Mouse (Mus musculus): ENCODE data around the gene Selenom.

The Selenom gene

GRCm38 (mm10) chr11:3529476-3530252 is 15.2 kb downstream of the Selenom start:
- in situ Hi-C loops (cut with MboI, MseI) = loop anchor here (5.0 kb wide), 1 partner anchor 258 kb away; no protein-coding TSS in a partner anchor

DNA sequence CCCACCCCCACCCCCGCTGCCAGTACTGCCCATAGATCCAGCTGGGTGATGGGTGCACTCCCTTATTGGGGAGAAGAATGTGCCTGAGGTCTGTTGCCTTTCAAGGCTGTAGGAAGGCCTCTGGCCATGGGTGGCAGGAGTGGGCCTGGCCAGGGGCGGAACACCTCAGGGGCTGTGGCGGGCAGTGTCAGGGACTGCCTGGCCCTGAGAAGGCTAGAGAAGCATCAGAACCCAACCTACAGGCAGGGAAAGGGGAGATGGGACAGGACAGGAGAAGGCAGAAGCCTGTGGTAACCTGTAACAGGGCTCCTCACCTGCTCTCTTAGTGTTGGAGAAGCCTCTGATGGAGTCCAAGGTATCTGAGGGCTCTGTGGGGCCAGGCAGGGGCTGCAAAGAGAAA is 16.2 kb downstream of the Selenom start:
- in situ Hi-C loops (cut with MboI, MseI) = loop anchor here (5.0 kb wide), 1 partner anchor 257 kb away; no protein-coding TSS in a partner anchor

GRCm38 (mm10) chr11:3531634-3532033 is 17.1 kb downstream of the Selenom start:
- in situ Hi-C loops (cut with MboI, MseI) = loop anchor here (5.0 kb wide), 1 partner anchor 256 kb away; no protein-coding TSS in a partner anchor

GRCm38 (mm10) chr11:3532101-3532931 is 17.8 kb downstream of the Selenom start:
- in situ Hi-C loops (cut with MboI, MseI) = loop anchor here (5.0 kb wide), 1 partner anchor 255 kb away; no protein-coding TSS in a partner anchor

GRCm38 (mm10) chr11:3533406-3533932 is 19.0 kb downstream of the Selenom start:
- in situ Hi-C loops (cut with MboI, MseI) = loop anchor here (5.0 kb wide), 1 partner anchor 254 kb away; no protein-coding TSS in a partner anchor

GRCm38 (mm10) chr11:3534956-3535355 is 20.5 kb downstream of the Selenom start:
- in situ Hi-C loops (cut with MboI, MseI) = loop anchor here (5.0 kb wide), 1 partner anchor 252 kb away; no protein-coding TSS in a partner anchor

GRCm38 (mm10) chr11:3535406-3535986 is 21.0 kb downstream of the Selenom start:
- in situ Hi-C loops (cut with MboI, MseI) = no loop called here

DNA sequence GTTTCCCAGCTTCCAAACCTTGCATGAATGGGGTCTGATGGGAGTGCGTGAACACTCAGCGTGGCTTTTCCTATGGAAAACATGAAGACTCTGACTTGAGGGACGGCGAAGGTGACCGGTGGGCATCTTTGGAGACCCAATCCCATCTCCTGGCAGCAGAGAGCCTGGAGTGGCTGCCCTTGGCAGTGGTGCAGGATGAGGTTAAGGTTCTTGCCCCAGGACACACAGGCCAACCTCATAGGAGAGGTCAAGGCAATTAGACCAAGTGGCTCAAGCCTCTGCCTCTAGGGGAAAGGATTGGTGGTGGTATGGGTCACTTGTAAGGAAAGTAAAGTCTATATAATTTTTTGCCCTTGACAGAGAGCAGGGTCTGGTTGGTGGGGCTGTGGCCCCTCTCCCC is 21.6 kb downstream of the Selenom start:
- in situ Hi-C loops (cut with MboI, MseI) = no loop called here

DNA sequence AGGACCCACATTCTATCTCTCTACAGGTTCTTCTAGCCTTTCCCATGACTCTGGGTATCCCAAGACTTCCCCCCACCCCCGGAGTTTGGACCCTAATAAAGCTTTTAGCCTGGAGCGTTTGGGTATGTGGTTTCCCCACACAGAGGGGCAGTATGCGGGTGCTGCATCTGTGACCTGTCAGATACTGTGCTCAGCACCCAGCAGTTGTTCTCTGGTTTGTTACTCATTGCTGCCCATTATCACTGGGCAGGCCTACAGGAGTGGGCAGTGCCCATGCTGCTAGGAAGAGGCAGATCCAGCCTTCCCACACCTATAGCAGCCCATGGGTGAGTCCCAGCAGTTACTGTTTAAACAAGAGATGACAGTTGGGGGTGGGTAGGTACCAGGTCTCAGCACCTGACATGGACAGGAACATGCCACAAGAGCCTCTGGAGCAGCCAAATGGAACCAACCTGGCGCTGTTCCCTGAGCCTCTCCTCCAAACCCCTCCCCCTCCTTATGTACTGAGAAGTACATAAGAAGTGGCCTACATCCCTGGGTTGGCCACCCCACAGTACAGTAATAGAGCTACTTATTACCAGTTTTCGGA is 22.4 kb downstream of the Selenom start:
- in situ Hi-C loops (cut with MboI, MseI) = no loop called here

- in situ Hi-C loops (cut with MboI, MseI) = no loop called here
Measured at GRCm38 (mm10) chr11:3537711-3538110, 23.2 kb downstream of the Selenom start.

DNA sequence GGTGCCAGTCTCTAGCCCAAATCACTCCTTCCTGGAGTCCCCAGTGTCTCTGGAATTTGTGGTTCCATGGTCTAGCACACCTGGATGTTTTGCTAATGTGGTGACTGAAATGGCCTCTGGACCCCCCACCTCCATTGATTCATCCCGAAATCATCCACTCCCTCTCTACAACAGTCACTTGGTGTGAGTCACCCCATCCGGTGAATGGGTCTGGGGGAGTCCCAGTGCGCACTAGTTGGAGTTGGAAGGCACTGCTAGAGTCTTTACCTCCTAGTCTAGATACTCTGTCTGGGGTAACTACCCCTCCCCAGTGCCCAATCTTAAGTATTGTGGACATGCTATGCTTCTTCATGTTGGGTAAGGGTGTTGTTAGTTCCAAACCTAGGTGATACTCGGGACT is 23.9 kb downstream of the Selenom start:
- in situ Hi-C loops (cut with MboI, MseI) = no loop called here

DNA sequence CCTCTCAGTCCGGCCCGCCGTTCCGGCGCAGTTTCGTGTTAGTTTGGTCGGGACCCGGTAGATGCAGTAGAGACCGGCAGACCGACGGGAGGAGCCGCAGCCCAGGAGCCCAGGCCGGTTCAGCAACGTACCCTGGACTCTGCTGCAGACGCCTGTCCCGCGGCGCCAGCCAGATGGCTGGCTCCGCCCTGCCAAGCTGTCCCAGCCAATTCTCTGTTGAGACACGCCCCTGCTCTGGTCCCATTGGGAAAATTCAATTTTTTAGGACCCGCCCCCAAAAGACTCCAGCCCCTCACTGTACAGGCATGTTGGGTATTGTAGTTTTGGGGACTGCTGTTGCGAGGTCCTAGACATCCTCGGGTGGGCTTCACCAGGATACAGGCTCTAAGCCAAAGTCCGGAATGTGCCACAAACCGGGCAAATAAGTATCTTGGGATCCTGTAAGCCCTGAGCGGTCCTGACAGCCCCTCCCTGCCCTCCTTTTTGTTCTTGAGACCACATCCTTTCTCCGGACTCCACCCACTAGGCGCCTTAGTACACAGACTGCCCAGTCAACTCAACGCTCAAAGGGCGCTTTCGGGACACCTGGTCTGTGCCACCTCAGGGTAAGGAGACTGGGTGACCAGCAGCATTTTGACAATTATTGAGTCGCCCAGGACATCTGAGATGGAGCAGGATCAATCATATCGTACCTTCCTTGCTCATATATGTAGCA is 24.8 kb downstream of the Selenom start:
- in situ Hi-C loops (cut with MboI, MseI) = no loop called here

DNA sequence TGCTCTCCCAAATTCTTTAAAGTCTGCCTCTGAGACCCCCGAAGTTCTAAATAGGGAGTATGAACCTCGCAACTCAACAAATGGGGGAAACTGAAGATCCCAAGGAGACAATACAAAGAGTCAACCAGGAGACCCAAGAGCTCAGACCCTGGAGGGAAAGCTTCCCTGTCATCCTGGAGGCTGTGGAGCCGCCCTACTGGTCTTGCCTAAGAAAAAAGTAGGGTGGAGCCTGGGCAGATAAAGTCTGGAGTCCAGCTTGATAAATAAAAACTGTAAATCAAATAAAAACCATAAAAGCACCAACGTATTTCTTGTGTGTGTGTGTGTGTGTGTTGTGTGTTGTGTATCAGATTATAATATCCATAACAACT is 25.3 kb downstream of the Selenom start:
- in situ Hi-C loops (cut with MboI, MseI) = no loop called here

DNA sequence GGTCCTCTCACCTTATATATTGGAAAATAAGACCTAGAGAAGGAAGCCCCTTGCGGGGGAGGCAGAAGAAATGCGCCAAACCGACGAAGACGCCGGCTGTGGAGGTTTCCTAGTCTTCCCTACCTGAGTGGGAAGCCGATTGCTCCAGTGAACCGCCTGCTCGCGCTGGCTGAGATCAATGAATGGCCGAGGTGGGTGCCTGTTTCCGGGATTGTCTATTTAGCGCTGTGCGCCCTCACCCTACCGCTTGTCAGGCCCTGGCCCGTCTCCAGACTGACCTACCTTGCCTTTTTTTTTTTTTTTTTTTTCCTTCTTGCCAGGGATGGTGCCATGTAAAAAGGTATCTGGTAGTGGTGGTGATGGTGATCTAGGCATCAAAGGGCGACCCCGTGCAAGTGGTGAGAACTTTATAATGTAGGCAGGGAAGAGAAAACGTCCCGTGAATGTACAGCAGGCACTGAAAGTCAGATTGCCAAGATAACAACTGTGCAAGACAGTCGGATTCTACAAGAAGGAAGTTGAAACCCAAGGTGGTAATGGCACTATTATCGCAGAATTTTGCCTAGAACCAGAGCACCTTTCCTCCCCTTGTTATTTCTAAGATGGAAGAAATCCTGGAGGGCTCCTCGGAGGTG is 26.1 kb downstream of the Selenom start, which contains the start of gene Smtn:
TSS of gene Smtn (minus strand) at position 162 of the 635 bp plus-strand sequence.
- in situ Hi-C loops (cut with MboI, MseI) = no loop called here

DNA sequence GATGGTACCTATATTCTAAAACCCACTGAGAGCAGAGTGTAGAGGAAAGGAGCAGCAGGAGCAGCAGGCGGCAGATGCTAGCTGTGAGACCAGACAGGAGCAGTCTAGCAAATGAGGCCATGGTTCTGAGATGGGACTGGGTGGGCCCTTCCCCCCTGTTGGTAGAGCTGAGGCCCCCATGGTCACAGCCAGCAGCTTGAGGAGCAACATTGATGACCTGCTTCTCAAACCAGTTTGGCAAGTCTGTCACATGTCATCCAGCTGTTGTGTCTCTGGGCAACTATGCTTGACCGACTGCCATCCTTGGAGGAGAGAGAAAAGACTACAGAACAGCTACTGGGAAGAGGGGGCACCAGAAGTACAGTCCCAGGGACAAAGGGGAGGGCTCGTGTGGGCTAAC is 27.4 kb downstream of the Selenom start:
- in situ Hi-C loops (cut with MboI, MseI) = no loop called here

GRCm38 (mm10) chr11:3543001-3543400 is 28.5 kb downstream of the Selenom start:
- in situ Hi-C loops (cut with MboI, MseI) = no loop called here

GRCm38 (mm10) chr11:3544409-3544808 is 29.9 kb downstream of the Selenom start:
- in situ Hi-C loops (cut with MboI, MseI) = no loop called here

DNA sequence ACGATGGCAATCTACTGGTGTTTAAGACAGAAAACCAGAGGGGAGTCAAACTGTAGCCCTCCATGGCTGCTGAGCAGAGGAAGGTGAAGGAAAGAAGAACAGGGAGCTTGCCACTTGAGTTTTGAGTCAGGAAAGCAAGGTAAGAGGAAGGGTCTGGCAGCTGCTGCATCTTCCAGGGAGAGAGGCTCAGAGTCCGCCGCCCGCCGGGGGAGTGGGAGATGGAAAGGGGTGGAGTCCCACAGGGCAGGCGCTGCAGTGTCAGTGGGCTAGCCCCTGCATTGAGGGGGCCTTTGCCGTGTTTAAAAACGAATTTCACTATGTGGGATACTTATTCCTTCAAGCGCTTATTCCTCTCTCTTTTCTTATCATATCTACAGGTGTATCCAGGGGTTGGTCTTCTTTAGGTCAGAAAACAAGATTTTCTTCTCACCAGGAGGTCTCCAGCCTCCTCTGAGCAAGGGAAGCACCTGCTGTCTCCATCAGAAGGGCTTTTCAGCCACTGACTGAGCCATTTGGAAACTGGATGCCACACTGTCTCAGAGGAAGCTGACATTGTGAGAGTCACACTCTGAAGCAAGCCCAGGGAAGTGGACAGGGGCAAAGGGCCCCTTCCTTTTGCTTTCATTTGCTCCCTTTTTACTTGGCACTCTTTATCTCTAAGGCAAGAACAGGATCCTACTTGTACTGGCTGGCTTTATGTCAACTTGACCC is 31.2 kb downstream of the Selenom start:
- in situ Hi-C loops (cut with MboI, MseI) = no loop called here

GRCm38 (mm10) chr11:3546242-3546562 is 31.7 kb downstream of the Selenom start:
- in situ Hi-C loops (cut with MboI, MseI) = no loop called here

DNA sequence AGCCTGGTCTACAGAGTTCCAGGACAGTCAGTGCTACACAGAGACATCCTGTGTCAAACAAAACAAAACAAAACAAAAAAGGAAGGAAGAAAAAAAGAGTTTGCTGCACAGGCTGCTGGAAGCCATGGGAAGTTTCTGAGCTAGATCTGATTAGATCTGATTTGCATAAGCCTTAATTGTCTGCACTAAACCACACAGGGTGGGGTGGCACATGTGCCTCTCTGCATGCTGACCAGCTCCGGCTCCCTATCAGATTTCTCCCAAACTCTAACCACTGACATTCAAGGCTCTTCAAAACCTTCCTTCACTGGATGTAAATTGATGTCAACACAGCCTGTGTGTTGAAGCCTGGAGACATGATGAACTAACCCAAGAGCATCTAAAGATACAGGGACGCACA is 32.6 kb downstream of the Selenom start:
- in situ Hi-C loops (cut with MboI, MseI) = no loop called here
